Mouse (Mus musculus) C2C12 (cell line): Measurements from ENCODE around the gene Hmgb1.

Experiments
- CTCF ChIP-seq: IDR thresholded peaks from one replicate; pipeline ENCODE4 v1.5.1; 2011; ENCODE audit not compliant: control insufficient read depth, insufficient read depth, insufficient read length
- MYOD1 ChIP-seq: IDR thresholded peaks from one replicate; pipeline ENCODE4 v1.6.1; 2011; ENCODE audit warnings: low read depth; ENCODE audit not compliant: control insufficient read depth, insufficient read length
- USF1 ChIP-seq: IDR thresholded peaks from one replicate; pipeline ENCODE4 v1.6.1; 2011; ENCODE audit warnings: low read depth, mild to moderate bottlenecking, control low read depth, moderate library complexity

- TF ChIP-seq CTCF = no peak
- no peak for TF ChIP-seq USF1
- no peak for TF ChIP-seq MYOD1
Measured at GRCm38 (mm10) chr5:149203796-149204375, 19.6 kb upstream of the Hmgb1 start.
